Mouse (Mus musculus): ENCODE results near the gene Atp1a4. TPM values are rescaled to one million over a fixed set of nuclear protein-coding genes. Genes with fewer than 3 reads are reported as not detected.
A peak's percentile ranks its signal among the peaks of the same experiment; 100 is the strongest.
"Not testable (repeated sequence)": the region's sequence is repeated elsewhere in the genome, so short reads cannot be mapped to it uniquely, and the experiment has no call there.

Atp1a4 gene
- polyA plus RNA-seq, 1 experiment from 2014 or later = not detected

- H3K27me3 ChIP-seq (ENCODE audit: control insufficient read depth, insufficient read depth, low read depth, low read length) = no peaks in the 10 kb centered on the region
- H3K4me3 ChIP-seq (ENCODE audit: low read depth, low read length) = no peak overlapping the region
- no peak overlapping the region for H3K27ac ChIP-seq (ENCODE audit: low read length)
- no peaks in the 10 kb centered on the region for H3K36me3 ChIP-seq (ENCODE audit: control insufficient read depth, insufficient read depth, low read length)
- 69% methylated on average over 5 of the region's 5 CpGs for WGBS
- peaks cover 6% of the 10 kb centered on the region for H3K4me1 ChIP-seq (ENCODE audit: control insufficient read depth, insufficient read depth, low read length)
- no peak overlapping the region for H3K4me2 ChIP-seq (ENCODE audit: low read length)
- no peaks in the 10 kb centered on the region for H3K9me3 ChIP-seq (replicated peaks; ENCODE audit: control insufficient read depth, low read length, poor library complexity, severe bottlenecking)
- ATAC-seq = no peak
- H3K9ac ChIP-seq (ENCODE audit: low read depth, low read length) = no peak overlapping the region
Measured at GRCm38 (mm10) chr1:172274547-172274946, 16.3 kb upstream of the Atp1a4 start.

- Histone ChIP-seq H3K27me3 (ENCODE audit: control insufficient read depth, insufficient read depth, low read depth, low read length) (no peaks in the 10 kb centered on the region), H3K36me3 (ENCODE audit: control insufficient read depth, insufficient read depth, low read length) (no peaks in the 10 kb centered on the region), H3K9me3 (replicated peaks; ENCODE audit: control insufficient read depth, low read length, poor library complexity, severe bottlenecking) (no peaks in the 10 kb centered on the region), H3K9ac (ENCODE audit: low read depth, low read length) (no peak overlapping the region), H3K4me1 (ENCODE audit: control insufficient read depth, insufficient read depth, low read length) (peaks cover 6% of the 10 kb centered on the region), H3K4me3 (ENCODE audit: low read depth, low read length) (no peak overlapping the region), H3K27ac (ENCODE audit: low read length) (no peak overlapping the region), H3K4me2 (ENCODE audit: low read length) (no peak overlapping the region)
- WGBS = 67% methylated on average over 5 of the region's 5 CpGs
- ATAC-seq = no peak
Measured at GRCm38 (mm10) chr1:172274116-172274515, 15.9 kb upstream of the Atp1a4 start.

- H3K9ac ChIP-seq (ENCODE audit: low read depth, low read length) = no peak overlapping the region
- no peak for ATAC-seq
- H3K27ac ChIP-seq (ENCODE audit: low read length) = no peak overlapping the region
- no peaks in the 10 kb centered on the region for H3K27me3 ChIP-seq (ENCODE audit: control insufficient read depth, insufficient read depth, low read depth, low read length)
- H3K36me3 ChIP-seq (ENCODE audit: control insufficient read depth, insufficient read depth, low read length) = no peaks in the 10 kb centered on the region
- H3K4me3 ChIP-seq (ENCODE audit: low read depth, low read length) = no peak overlapping the region
- peaks cover 6% of the 10 kb centered on the region for H3K4me1 ChIP-seq (ENCODE audit: control insufficient read depth, insufficient read depth, low read length)
- H3K9me3 ChIP-seq (replicated peaks; ENCODE audit: control insufficient read depth, low read length, poor library complexity, severe bottlenecking) = no peaks in the 10 kb centered on the region
- no peak overlapping the region for H3K4me2 ChIP-seq (ENCODE audit: low read length)
- 94% methylated on average over 6 of the region's 6 CpGs for WGBS
Measured at GRCm38 (mm10) chr1:172273386-172273785, 15.2 kb upstream of the Atp1a4 start.

GRCm38 (mm10) chr1:172271765-172272164 is 13.6 kb upstream of the Atp1a4 start:
- Histone ChIP-seq H3K27ac (ENCODE audit: low read length) (peak overlapping the region; percentile 0; the same call in 1 of the 2 replicates), H3K4me2 (ENCODE audit: low read length) (no peak overlapping the region), H3K4me1 (ENCODE audit: control insufficient read depth, insufficient read depth, low read length) (peaks cover 6% of the 10 kb centered on the region), H3K4me3 (ENCODE audit: low read depth, low read length) (no peak overlapping the region), H3K9me3 (replicated peaks; ENCODE audit: control insufficient read depth, low read length, poor library complexity, severe bottlenecking) (no peaks in the 10 kb centered on the region), H3K27me3 (ENCODE audit: control insufficient read depth, insufficient read depth, low read depth, low read length) (no peaks in the 10 kb centered on the region), H3K36me3 (ENCODE audit: control insufficient read depth, insufficient read depth, low read length) (no peaks in the 10 kb centered on the region), H3K9ac (ENCODE audit: low read depth, low read length) (no peak overlapping the region)
- WGBS = 32% methylated on average over 10 of the region's 10 CpGs
- ATAC-seq = peak; percentile 92

GRCm38 (mm10) chr1:172271208-172271607 is 13.0 kb upstream of the Atp1a4 start:
- 47% methylated on average over 3 of the region's 3 CpGs for WGBS

GRCm38 (mm10) chr1:172261477-172262078 is 3.4 kb upstream of the Atp1a4 start, which contains the start of gene Igsf8:
Igsf8 (plus strand) TSS chr1:172261641.
- no peak within 1 kb of the TSS for H3K4me3 ChIP-seq (ENCODE audit: low read depth, low read length)
- no peaks in the 10 kb centered on the region for H3K27me3 ChIP-seq (ENCODE audit: control insufficient read depth, insufficient read depth, low read depth, low read length)
- no peak for ATAC-seq
- H3K4me1 ChIP-seq (ENCODE audit: control insufficient read depth, insufficient read depth, low read length) = 0 out of 2 replicates have a peak, but pooled peaks cover 2% of the 10 kb centered on the region
- WGBS = 6% methylated on average over 8 of the region's 8 CpGs
- H3K9me3 ChIP-seq (replicated peaks; ENCODE audit: control insufficient read depth, low read length, poor library complexity, severe bottlenecking) = no peaks in the 10 kb centered on the region
- no peak within 1 kb of the TSS for H3K9ac ChIP-seq (ENCODE audit: low read depth, low read length)
- peak within 1 kb of the TSS; percentile 40; the same call in 1 of the 2 replicates for H3K27ac ChIP-seq (ENCODE audit: low read length)
- no peak within 1 kb of the TSS for H3K4me2 ChIP-seq (ENCODE audit: low read length)
- no peaks in the 10 kb centered on the region for H3K36me3 ChIP-seq (ENCODE audit: control insufficient read depth, insufficient read depth, low read length)

More at GRCm38 (mm10) chr1:172271208-172271607, 13.0 kb upstream of the Atp1a4 start:
- Histone ChIP-seq H3K4me2 (ENCODE audit: low read length) (no peak overlapping the region), H3K9me3 (replicated peaks; ENCODE audit: control insufficient read depth, low read length, poor library complexity, severe bottlenecking) (no peaks in the 10 kb centered on the region), H3K27ac (ENCODE audit: low read length) (peak overlapping the region; percentile 43; the same call in 1 of the 2 replicates), H3K4me3 (ENCODE audit: low read depth, low read length) (no peak overlapping the region), H3K36me3 (ENCODE audit: control insufficient read depth, insufficient read depth, low read length) (no peaks in the 10 kb centered on the region), H3K4me1 (ENCODE audit: control insufficient read depth, insufficient read depth, low read length) (peaks cover 6% of the 10 kb centered on the region), H3K9ac (ENCODE audit: low read depth, low read length) (no peak overlapping the region), H3K27me3 (ENCODE audit: control insufficient read depth, insufficient read depth, low read depth, low read length) (no peaks in the 10 kb centered on the region)
- ATAC-seq = peak; percentile 66

- peak; percentile 68; the same call in 1 of the 2 replicates for ATAC-seq
- no peaks in the 10 kb centered on the region for H3K27me3 ChIP-seq (ENCODE audit: control insufficient read depth, insufficient read depth, low read depth, low read length)
- 41% methylated on average over 2 of the region's 2 CpGs for WGBS
Measured at GRCm38 (mm10) chr1:172247679-172248078, 10.5 kb downstream of the Atp1a4 start.

GRCm38 (mm10) chr1:172247216-172247615 is 11.0 kb downstream of the Atp1a4 start:
- H3K9me3 ChIP-seq (replicated peaks; ENCODE audit: control insufficient read depth, low read length, poor library complexity, severe bottlenecking) = no peaks in the 10 kb centered on the region
- no peaks in the 10 kb centered on the region for H3K36me3 ChIP-seq (ENCODE audit: control insufficient read depth, insufficient read depth, low read length)
- 66% methylated on average over 4 of the region's 4 CpGs for WGBS
- no peaks in the 10 kb centered on the region for H3K27me3 ChIP-seq (ENCODE audit: control insufficient read depth, insufficient read depth, low read depth, low read length)
- no peak overlapping the region for H3K4me3 ChIP-seq (ENCODE audit: low read depth, low read length)
- H3K27ac ChIP-seq (ENCODE audit: low read length) = no peak overlapping the region
- no peak overlapping the region for H3K9ac ChIP-seq (ENCODE audit: low read depth, low read length)
- no peak overlapping the region for H3K4me2 ChIP-seq (ENCODE audit: low read length)
- ATAC-seq = 0 out of 2 replicates have a peak, but pooled peaks have one; percentile 11
- H3K4me1 ChIP-seq (ENCODE audit: control insufficient read depth, insufficient read depth, low read length) = no peaks in the 10 kb centered on the region

More at GRCm38 (mm10) chr1:172247679-172248078, 10.5 kb downstream of the Atp1a4 start:
- no peak overlapping the region for H3K4me2 ChIP-seq (ENCODE audit: low read length)
- H3K36me3 ChIP-seq (ENCODE audit: control insufficient read depth, insufficient read depth, low read length) = no peaks in the 10 kb centered on the region
- no peaks in the 10 kb centered on the region for H3K9me3 ChIP-seq (replicated peaks; ENCODE audit: control insufficient read depth, low read length, poor library complexity, severe bottlenecking)
- no peak overlapping the region for H3K27ac ChIP-seq (ENCODE audit: low read length)
- no peak overlapping the region for H3K4me3 ChIP-seq (ENCODE audit: low read depth, low read length)
- no peak overlapping the region for H3K9ac ChIP-seq (ENCODE audit: low read depth, low read length)
- H3K4me1 ChIP-seq (ENCODE audit: control insufficient read depth, insufficient read depth, low read length) = no peaks in the 10 kb centered on the region

- WGBS = 53% methylated on average over 23 of the region's 23 CpGs
- H3K4me2 ChIP-seq (ENCODE audit: low read length) = not testable (repeated sequence)
Measured at GRCm38 (mm10) chr1:172244645-172245044, 13.6 kb downstream of the Atp1a4 start.

More at GRCm38 (mm10) chr1:172244645-172245044, 13.6 kb downstream of the Atp1a4 start:
- H3K36me3 ChIP-seq (ENCODE audit: control insufficient read depth, insufficient read depth, low read length); H3K9ac ChIP-seq (ENCODE audit: low read depth, low read length); H3K4me1 ChIP-seq (ENCODE audit: control insufficient read depth, insufficient read depth, low read length); H3K27me3 ChIP-seq (ENCODE audit: control insufficient read depth, insufficient read depth, low read depth, low read length); H3K27ac ChIP-seq (ENCODE audit: low read length); H3K9me3 ChIP-seq (replicated peaks; ENCODE audit: control insufficient read depth, low read length, poor library complexity, severe bottlenecking); ATAC-seq; H3K4me3 ChIP-seq (ENCODE audit: low read depth, low read length): not testable (repeated sequence)

Measured in midbrain, embryonic 16.5 days (tissue).